Mouse (Mus musculus) cerebellum, postnatal 14 days (tissue): ENCODE results near the gene Ccr8.

ENCODE experiments used
- DNase-seq, 2 experiments: peaks; one replicate each; pipeline ENCODE4 v3.0.0; 2021; ENCODE audit warnings: mixed read lengths in 2 of 2

The Ccr8 gene

DNA sequence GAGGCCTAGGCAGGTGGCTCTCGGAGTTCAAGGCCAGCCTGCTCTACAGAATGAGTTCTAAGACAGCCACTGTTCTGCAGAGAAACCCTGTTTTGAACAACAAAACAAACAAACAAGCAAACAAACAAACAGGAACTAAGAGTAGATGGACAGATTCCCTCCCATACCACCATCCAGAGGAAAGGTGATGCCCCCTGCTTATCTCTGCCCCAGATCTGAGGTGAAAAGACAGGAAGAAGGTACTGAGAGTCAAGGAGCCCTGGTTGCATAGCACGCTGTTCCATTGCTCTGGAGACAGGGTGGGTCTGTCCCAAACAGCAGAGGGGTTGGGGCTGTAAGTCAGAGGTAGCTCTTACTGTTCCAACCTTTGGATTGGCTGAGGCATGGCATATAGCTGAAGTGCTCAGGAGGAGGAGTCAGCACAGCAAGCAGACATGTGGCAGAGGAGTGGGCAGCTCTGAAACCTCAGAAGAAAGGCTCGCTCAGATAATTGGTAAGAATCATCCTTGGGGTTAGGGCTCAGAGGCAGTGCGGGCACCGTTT, at the start of gene Ccr8:
Ccr8 (plus strand) TSS at position 419 of the 543 bp plus-strand sequence.
- DNase-seq = no peak

- DNase-seq = no peak
These were observed 48.8 kb upstream of the Ccr8 start for GRCm38 (mm10) chr9:120043115-120043514.

DNA sequence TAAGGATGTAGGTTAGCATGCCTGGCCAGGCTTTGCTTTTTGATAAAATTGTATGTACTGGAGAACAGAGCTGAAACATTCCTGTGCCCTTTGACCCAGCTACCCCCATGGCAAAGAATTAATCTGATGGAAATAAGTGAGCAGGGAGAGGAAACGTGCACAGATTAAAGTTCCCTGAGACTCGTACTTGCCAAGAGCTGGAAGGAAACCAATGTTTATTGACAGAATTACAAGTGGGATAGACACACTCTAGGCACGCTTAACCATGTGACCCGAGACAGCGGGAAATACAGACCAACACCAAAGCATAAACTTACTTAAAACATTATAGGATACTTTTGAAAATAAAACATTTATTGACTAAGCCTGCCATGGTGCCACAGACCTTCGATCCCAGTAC, 43.4 kb upstream of the Ccr8 start:
- DNase-seq = no peak

DNA sequence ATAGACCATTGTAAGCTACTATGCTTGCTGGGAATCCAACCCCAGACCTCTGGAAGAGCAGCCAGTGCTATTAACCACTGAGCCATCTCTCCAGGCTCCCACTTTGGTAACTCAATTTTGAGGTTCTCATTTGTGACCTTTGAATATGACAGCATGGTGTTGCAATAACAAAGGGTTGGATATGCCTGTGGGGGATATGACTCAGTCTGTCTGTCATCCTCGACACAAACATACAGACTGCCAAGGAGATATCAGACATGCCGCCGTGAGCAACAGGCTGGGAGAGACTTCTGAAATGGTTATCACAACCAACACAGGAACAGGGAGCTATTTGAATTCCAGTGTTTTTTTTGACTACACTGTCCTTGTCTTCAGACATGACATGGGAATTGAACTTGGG, 42.5 kb upstream of the Ccr8 start:
- DNase-seq = no peak

DNA sequence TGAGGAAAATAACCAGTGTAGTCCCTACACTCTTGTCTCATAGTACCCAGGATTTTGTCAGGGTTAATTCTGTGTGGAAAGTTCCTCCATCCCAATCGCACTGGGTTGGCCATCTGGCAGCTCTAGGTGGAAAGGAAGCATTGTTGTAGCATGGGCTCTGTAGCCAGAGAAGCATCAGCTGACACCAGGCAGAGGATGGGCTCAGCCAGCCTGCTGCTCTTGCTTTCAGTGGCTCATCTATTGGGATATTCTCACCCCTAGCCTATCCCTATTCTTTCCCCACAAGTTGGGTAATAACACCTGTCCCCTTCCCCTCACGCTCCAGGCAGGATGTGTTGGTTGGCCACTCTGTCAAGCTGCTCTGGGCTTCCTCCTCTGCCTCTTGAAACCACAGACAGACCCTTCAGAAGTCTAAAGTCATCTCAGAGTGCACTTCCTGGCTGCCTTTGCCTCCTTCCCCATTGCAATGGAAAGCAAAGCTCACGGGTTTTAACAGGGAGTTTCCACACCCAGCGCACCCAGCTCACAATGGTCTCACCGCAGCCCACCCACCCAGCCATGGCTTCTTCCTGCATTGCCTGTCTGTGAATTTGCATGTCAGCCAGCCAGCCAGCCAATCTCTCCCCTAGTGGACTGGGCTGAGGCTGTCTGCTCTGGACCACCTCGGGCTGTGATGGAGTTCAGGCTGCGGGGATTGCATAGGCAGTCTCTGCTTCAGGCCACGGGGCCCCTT, 37.2 kb upstream of the Ccr8 start:
- peak; percentile 15 to 17 for DNase-seq

DNA sequence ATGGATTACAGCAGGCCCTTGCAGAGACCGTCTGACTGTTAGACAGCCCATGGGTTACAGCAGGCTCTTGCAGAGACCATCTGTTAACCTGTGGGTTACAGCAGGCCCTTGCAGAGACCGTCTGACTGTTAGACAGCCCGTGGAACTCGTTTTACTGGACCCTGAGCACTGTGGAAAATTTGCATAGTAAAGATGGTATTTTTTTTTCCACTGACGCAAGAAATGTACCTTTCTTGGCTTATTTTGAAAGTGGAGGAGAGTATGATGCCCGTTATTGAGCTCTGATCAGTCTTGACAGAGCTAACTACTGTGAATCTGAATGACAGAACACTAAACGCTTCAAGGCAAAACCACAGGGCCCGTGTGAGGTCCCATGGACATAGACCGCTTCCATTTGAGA, 35.7 kb upstream of the Ccr8 start:
- no peak for DNase-seq

DNA sequence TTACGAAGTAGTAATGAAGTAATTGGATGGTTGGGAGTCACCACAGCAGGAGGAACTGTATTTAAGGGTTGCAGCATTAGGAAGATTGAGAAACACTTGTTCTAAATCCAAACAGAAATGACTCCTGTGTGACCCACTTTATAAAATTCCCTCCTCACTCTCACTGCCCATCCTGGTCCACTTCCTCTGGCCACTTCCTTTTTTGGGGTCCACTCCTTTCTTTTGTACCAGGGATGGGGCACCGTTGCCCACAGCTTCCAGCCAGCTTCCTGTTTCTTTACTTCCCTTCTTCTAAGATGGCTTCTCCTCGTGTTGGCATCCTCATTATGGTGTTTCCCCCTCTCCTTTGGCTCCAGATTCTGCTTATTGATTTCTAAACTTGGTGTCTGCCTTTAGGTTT, 33.2 kb upstream of the Ccr8 start:
- no peak for DNase-seq

DNA sequence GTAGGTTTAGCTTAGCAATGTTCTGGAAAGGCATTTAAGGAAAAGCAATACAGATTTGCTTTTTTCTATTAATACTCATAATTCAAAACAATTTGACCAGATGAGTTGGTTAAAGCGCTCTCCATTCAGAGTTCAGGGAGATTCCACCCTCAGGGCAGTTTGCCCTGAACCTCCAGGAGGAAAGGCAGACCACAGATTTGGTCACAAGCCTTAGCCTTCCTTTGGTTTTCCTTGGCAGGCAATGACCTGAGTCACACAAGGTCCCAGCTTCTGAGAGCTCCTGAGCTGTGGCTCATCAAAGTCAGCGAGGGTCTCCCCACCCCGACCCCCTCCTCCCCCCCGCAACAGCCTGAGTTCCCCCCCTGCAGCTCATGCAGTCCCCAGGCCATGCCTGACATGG, 27.6 kb upstream of the Ccr8 start:
- no peak for DNase-seq

DNA sequence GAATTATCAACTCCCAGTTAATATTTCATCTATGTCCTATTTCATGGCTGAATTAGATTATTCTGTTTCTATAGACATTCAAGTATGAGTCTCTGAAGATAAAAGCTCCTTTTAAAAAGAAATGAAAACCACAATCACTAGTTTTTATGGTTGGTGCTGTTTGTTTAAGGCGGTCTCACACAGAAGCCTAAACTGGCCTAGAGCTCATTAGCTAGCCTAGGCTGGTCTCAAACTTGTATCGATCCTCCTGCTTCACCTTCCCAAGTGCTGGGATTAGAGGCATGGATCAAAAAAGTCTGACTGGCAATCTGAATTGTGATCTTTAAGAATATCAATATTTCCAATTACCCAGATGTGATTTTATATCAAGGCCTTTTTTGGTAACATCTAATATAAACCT, 24.3 kb upstream of the Ccr8 start:
- DNase-seq = no peak

DNA sequence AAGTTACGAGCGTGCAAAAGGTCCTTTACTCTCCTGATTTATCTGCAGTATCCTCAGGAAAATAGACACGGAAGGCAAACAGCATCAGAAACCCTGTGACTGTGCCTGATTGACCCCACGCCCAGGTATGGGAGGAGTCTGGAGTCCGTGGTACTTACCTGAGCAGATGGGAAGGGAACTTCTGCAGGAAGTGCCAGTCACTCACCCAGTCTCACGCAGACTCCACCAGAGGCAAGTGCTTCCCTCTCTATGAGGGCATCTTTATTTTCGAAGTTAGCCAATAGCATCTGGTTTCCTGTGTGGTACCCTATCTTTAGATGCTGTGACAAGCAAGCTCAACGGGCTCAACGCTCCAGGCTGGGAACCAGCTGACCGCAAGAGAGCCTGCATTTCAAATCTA, 23.9 kb upstream of the Ccr8 start:
- no peak for DNase-seq

DNA sequence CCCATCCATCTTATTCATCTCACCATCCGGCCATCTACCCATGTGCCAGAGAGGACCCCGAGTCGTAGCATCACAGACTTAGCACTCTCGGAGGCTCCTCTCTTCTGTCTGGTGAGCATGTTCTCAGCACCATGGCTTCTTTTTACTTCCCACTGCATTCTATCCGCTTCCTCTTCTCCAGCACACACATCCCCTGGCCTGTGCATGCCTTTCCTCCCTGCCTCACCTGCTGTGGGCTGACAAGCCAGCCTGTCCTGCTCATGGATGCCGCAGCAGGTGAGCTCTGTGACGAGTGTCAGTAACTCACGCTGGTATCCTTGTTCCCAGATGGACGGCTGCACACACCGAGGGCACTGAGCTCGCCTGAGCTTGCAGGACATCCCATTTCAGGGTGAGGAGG, 22.1 kb upstream of the Ccr8 start, which contains the start of gene Cx3cr1:
Cx3cr1 (minus strand) TSS at position 101 of the 400 bp plus-strand sequence.
- no peak for DNase-seq

GRCm38 (mm10) chr9:120071251-120071650, 20.7 kb upstream of the Ccr8 start:
- DNase-seq = no peak

GRCm38 (mm10) chr9:120073169-120073568, 18.7 kb upstream of the Ccr8 start:
- DNase-seq = peak; percentile 90 to 92

DNA sequence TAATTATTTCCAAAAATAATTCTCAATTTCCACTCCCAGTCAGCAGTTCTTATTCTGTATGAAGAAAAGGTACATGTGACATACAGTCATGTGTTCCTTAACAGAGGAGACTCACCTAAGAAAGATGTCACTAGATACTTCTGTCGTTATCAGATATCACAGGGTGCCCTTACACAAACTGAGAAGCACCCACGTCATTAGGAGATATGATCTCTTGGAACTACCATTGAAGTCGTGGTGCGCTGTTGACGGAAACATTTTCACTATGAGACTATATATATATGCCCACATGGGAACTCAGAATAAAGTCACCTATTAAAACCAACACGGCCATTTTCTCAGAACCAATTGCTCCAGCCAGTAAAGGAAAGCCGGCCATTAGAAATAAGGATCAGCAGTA, 17.4 kb upstream of the Ccr8 start:
- no peak for DNase-seq

GRCm38 (mm10) chr9:120078241-120078640, 13.7 kb upstream of the Ccr8 start:
- no peak for DNase-seq

DNA sequence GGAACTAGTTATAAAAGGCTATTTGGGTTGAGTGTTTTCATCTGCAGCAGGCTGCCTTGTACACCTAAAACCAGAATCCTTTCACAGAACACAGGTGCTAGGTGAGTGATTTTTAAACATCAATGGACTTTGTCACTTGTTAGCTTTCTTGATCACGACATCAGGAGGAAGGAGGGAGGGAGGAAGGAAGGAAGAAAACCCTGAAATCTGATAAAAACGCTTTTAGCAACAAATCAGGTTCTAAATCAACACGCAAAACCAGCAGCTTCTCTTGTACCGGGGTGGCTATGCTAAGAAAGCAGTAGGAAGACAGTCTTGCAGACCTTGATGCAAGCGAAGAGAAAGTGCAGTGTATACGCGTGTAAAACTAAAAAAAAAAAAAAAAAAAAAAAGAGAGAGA, 12.0 kb upstream of the Ccr8 start:
- no peak for DNase-seq

GRCm38 (mm10) chr9:120080546-120081108, 11.3 kb upstream of the Ccr8 start:
- DNase-seq = peak; percentile 10 to 18

GRCm38 (mm10) chr9:120081247-120081646, 10.7 kb upstream of the Ccr8 start:
- peak in 1 of 2 experiments; percentile 53 for DNase-seq

GRCm38 (mm10) chr9:120081967-120082366, 9.9 kb upstream of the Ccr8 start:
- DNase-seq = peak; percentile 69 to 79

GRCm38 (mm10) chr9:120082691-120083090, 9.2 kb upstream of the Ccr8 start:
- no peak for DNase-seq

DNA sequence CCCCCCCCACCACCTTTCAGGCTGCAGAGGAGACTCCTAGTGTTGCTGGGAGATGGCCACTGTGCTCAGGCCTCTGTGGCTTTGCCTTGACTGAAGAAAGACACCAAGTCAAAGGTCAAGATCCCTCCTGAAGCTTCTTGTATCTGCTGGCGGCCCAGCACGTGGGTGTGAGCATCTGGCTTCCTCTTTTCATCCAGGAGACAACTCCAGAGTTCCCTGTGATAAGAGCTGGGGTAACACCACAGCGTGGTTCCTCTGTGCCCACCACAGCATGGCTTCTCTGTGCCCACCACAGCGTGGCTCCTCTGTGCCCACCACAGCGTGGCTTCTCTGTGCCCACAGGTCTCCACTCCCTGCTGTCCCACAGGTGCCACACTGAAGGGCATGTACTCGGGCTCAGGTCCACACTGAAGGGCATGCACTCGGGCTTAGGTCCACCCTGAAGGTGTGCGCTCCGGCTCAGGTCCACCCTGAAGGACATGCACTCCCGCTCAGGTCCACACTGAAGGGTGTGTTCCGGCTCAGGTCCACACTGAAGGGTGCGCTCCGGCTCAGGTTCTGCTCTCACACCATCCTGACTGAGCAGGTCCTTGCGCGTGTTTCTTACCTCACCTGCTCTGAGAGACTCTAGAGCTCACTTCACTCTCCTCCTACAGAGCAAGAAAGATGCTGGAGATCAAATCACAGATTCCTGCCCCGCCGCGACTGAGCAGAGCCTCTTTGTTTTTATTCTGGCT, 8.6 kb upstream of the Ccr8 start:
- no peak for DNase-seq

DNA sequence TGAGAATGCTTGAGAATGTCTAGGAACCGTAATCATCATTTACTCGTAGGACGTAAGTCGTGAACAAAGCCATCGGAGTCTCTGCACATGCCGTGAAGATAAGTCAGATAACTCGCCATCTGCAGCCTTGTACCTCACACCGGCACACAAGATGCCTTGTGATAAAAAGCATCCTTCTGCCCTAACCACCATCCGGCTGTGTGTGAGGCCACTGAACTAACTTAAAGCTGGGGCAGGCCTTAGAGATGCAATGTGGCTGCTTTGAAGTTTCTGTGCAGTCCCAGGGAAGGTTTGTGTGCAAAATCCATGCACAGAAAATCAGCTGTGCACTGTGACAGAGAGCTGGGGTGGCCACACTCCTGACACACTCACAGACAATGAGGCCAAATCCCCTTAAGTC, 7.5 kb upstream of the Ccr8 start:
- DNase-seq = no peak

DNA sequence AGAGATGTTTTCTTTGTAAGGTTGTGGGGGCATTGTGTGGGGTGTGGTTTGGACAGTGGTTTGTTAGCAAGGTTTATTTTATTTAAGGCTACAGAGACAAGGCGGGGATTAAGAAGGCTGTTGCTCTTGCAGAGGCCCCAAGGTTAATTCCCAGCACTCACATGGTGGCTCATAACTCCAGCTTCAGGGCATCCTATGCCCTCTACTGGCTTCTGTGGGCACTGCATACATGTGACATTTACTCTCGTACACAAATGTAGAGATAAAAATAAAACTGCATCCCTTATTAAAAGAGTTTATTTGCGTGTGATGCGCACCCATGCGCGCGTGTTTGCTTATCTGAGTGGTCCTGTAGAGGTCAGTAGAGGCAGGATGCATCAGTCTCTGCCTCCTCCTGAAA, 2.8 kb upstream of the Ccr8 start:
- no peak for DNase-seq

DNA sequence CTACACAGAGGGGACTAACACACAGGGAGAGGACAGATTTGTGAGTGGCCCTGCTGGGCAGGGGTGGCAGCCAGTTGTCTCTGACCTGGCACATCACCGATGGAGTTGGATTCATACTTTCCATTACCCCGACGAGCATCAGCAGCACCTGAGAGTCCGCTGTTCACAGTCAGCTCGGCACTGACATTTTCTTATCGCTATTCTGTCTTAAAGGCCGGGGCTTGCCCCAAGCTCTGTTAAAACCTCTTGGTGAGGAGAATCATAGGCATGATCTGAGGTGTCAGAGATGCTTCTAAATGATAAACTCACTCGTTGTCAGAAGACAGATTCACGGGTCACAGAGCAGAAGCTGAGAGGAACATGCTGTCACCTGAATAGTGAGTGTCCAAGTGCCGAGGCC, 828 bp upstream of the Ccr8 start:
- no peak for DNase-seq
